Mouse (Mus musculus) heart, embryonic 12.5 days (tissue): ENCODE data around the gene Tsfm. TPM values are rescaled to one million over a fixed set of nuclear protein-coding genes. Genes with fewer than 3 reads are reported as not detected.
"Not testable (repeated sequence)": the region's sequence is repeated elsewhere in the genome, so short reads cannot be mapped to it uniquely, and the experiment has no call there.

ENCODE experiments used
- ATAC-seq: fragments of 200-750 bp; cut with Nextera tagmentation; 2 replicates; pipeline ENCODE4 v1.8.0; 2017; ENCODE audit warnings: moderate TSS enrichment, moderate library complexity; ENCODE audit not compliant: insufficient number of reproducible peaks, low FRiP score
- H3K27ac ChIP-seq: fragments of 300-500 bp; sonication (generic); 2 replicates; pipeline ENCODE4 v1.5.1; 2016; ENCODE audit warnings: mild to moderate bottlenecking, moderate library complexity; ENCODE audit not compliant: poor library complexity, severe bottlenecking
- H3K27me3 ChIP-seq: fragments of 300-500 bp; sonication (generic); replicated peaks from 2 replicates; pipeline ENCODE4 v1.6.1; 2016; ENCODE audit warnings: mild to moderate bottlenecking, moderate library complexity
- H3K36me3 ChIP-seq: fragments of 300-500 bp; sonication (generic); 2 replicates; pipeline ENCODE4 v1.6.1; 2016; ENCODE audit warnings: mild to moderate bottlenecking, moderate library complexity
- H3K4me1 ChIP-seq: fragments of 300-500 bp; sonication (generic); replicated peaks from 2 replicates; pipeline ENCODE4 v1.6.1; 2016; ENCODE audit warnings: mild to moderate bottlenecking
- H3K4me2 ChIP-seq: fragments of 300-500 bp; sonication (generic); 2 replicates; pipeline ENCODE4 v1.6.1; 2016; ENCODE audit warnings: mild to moderate bottlenecking, moderate library complexity
- H3K4me3 ChIP-seq: fragments of 300-500 bp; sonication (generic); 2 replicates; pipeline ENCODE4 v1.5.1; 2016; ENCODE audit warnings: mild to moderate bottlenecking
- H3K9ac ChIP-seq: fragments of 300-500 bp; sonication (generic); 2 replicates; pipeline ENCODE4 v1.6.1; 2016; ENCODE audit warnings: mild to moderate bottlenecking, moderate library complexity
- H3K9me3 ChIP-seq: fragments of 300-500 bp; sonication (generic); replicated peaks from 2 replicates; pipeline ENCODE4 v1.6.1; 2016; ENCODE audit warnings: mild to moderate bottlenecking, moderate library complexity
- WGBS: fragments of 180-500 bp; shearing (Covaris S2); methylation state at CpG from one replicate; pipeline ENCODE4 v1.1.7; 2016; 5-methylcytosine and 5-hydroxymethylcytosine counted together
- polyA plus RNA-seq: library from polyadenylated mRNA; unstranded; fragments of >200 nt; fragmentation: Nextera tagmentation; extraction: Ambion mirVana; gene quantifications from 2 replicates; pipeline ENCODE4 v1.2.1, GENCODE M21; 2016

Tsfm gene
- polyA plus RNA-seq = 99.2 and 99.4 TPM in 2 replicates

DNA sequence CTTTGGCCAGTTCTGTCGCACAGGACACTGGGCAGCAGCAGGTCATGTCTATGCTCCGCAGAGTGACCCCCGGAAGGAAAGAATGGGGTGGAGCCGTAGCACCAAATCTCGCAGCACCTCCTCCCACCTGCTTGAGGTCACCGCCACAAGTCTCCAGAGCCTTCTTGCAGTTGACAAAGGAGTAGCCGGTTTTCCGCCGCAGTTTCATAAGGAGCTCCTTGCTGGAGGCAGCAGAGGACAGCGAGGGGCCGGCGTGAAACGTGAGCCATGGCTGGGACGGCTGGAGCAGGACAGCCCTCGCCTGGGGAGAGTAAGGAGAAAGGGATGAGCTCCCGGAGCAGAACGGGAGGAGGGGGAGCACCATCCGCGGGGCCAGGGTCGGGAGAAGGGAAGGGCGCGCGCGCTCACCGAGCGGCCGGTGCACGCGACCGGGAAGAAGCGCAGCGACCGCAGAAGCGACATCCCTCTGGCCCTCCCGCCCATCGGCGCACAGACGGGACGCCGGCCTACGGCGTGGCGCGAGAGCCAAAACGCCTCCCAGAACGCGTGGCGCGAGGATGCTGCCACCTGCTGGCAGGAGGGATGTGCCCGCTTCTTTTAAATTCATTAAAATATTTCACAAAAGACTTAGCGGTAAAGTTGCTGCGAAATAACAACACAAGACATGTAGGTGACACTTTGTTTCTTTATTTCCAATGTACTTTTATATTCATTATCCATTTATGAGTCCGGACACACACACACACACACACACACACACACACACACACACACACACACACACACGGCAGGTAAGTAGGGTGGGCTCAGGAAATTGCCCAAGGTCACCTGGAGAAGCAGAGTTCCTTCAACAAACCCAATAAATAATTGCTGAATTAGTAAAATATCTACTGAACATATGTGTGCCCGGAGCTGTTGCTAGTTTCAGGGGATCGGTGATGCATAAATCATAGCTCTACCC is at the start of gene Tsfm:
TSS of gene Tsfm (minus strand) at position 505 of the 961 bp plus-strand sequence.
- Histone ChIP-seq H3K4me2 (peak within 1 kb of the TSS; percentile 83), H3K4me1 (peaks cover 10% of the 10 kb centered on the region; the same call in 1 of the 2 replicates), H3K9me3 (no peaks in the 10 kb centered on the region), H3K27me3 (no peaks in the 10 kb centered on the region), H3K27ac (peak within 1 kb of the TSS; percentile 68), H3K9ac (peak within 1 kb of the TSS; percentile 87), H3K4me3 (peak within 1 kb of the TSS; percentile 85), H3K36me3 (peaks cover 33% of the 10 kb centered on the region)
- WGBS = 5% methylated on average over 56 of the region's 56 CpGs
- peak; percentile 87 for ATAC-seq

DNA sequence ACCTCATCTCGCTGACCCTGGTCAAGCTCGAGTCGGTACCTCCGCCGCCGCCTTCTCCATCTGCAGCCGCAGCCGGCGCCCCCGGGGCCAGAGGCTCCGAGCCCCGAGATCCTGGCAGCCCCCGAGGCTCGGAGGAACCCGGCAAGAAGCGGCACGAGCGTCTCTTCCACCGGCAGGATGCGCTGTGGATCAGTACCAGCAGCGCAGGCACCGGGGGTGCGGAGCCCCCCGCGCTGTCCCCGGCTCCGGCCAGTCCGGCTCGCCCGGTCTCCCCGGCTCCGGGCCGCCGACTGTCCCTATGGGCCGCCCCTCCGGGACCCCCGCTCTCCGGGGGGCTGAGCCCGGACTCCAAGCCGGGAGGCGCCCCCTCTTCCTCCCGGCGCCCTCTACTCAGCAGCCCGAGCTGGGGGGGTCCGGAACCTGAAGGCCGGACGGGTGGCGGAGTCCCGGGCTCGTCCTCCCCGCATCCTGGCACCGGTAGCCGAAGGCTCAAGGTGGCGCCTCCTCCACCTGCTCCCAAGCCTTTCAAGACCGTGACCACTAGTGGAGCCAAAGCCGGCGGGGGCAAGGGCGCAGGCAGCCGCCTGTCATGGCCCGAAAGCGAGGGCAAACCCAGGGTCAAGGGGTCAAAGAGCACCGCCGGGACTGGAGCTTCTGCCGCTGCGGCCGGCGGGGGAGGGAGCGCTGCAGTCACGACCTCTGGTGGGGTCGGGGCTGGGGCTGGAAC is 49.2 kb upstream of the Tsfm start:
- H3K27ac ChIP-seq = no peak overlapping the region
- H3K4me3 ChIP-seq = peak overlapping the region; percentile 49
- WGBS = 2% methylated on average over 68 of the region's 70 CpGs
- peak overlapping the region; percentile 82 for H3K4me2 ChIP-seq
- no peaks in the 10 kb centered on the region for H3K36me3 ChIP-seq
- no peak for ATAC-seq
- H3K9ac ChIP-seq = peak overlapping the region; percentile 52; the same call in 1 of the 2 replicates
- H3K9me3 ChIP-seq = no peaks in the 10 kb centered on the region
- peaks cover 31% of the 10 kb centered on the region for H3K4me1 ChIP-seq
- peaks cover 99% of the 10 kb centered on the region for H3K27me3 ChIP-seq

DNA sequence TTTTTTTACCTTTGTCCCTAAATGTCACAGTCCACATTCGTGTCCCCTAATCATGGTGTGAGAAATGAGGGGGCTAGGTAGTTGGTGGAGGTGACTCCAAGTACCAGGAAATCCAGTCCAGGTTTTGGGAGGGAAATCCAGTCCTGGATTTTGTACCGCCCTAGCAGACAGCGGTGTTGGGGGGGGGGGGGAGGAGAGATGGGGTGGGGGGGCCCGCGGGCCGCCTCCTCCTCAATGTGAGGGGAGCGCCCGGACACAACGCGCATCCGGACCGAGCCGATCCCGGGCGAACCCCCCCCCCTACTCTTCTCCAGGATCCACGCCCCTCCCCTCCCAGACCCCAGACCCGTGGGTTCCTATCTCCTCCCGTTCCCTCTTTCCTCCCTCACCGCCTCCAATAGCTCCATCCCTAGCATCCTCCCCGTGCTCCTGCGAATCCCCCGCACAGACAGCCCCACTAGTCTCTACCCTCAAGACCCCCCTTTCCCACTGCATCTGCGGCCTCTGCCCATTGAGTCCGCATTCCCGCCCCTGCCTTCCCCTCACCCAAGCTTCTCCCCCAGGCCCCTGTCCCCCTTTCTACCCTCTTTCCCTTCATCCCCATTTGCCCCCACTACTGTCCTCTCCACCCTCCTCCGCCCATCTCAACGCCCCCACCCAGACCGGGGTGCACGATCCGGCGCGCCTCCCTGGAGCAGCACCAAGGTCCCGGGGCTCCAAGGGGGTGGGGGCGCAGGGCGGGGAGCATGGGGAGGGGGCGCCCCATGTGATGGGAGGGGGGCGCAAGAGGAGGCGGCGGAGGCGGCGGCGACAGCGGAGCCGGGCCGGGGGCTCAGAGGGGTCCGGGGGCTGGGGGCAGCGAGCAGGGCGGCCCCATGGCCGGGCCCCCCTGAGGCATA is 48.3 kb upstream of the Tsfm start:
- H3K4me3 ChIP-seq = peak overlapping the region; percentile 49
- H3K27ac ChIP-seq = no peak overlapping the region
- under 1% methylated on average over 28 of the region's 49 CpGs for WGBS
- H3K4me2 ChIP-seq = peak overlapping the region; percentile 82
- peak overlapping the region; percentile 52; the same call in 1 of the 2 replicates for H3K9ac ChIP-seq
- H3K27me3 ChIP-seq = peaks cover 92% of the 10 kb centered on the region
- no peak for ATAC-seq
- no peaks in the 10 kb centered on the region for H3K9me3 ChIP-seq
- H3K36me3 ChIP-seq = no peaks in the 10 kb centered on the region
- H3K4me1 ChIP-seq = peaks cover 31% of the 10 kb centered on the region

DNA sequence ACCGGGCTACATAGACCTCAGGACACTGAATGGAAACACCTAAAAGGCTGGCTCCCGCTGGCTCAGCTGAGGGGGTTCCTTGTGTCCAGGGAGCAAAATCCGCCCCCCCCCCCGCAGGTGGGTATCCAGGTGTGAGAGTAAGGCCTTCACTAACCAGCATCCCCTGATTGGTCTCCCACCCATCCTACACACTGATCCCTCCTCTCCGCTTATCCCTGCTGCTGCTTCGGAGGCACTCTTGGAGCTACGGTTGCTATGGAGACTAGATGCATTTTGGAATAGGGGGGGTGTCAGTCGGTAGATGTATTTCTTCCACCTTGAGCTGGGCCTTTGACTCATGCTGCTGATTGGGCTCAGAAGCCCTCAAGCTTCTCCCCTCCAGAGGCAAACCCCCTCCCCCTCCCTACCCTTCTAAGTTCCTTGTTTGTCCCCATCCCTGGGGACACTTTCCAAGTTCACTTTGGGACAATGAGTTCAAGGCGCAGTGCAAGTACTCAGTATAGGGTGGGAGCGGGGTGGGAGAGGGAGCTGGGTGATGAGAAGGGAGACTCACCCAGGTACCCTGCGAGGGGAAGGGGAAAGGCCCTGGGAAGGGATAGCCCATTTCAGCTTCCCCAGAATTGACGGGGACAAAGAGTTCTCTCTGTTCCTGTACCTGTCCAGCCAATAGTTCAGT is 47.5 kb upstream of the Tsfm start:
- Histone ChIP-seq H3K4me1 (peaks cover 31% of the 10 kb centered on the region), H3K4me3 (no peak overlapping the region; the same call in 1 of the 2 replicates), H3K9ac (no peak overlapping the region), H3K4me2 (peak overlapping the region; percentile 82), H3K9me3 (no peaks in the 10 kb centered on the region), H3K27me3 (peaks cover 84% of the 10 kb centered on the region), H3K36me3 (no peaks in the 10 kb centered on the region), H3K27ac (no peak overlapping the region)
- ATAC-seq = no peak
- WGBS = 4% methylated on average over 12 of the region's 12 CpGs

DNA sequence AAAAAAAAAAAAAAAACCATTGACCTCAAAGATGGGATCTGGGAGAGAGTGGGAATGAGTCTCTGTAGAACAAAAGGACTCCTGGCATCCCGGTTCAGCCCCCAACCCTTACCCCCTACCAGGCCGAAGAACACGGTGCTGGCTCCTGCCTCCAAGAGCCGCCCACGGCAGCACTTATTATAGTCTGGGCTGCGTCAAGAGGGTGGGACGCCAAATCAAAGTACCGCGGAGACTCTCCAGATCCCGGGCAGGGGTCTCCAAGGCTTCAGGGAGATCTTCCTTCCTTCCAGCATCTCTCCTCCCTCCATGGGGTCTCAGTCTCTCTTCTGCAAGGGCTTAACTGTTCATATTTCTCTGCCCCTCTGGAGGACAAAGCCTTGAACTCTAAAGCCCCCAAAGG is 46.9 kb upstream of the Tsfm start:
- H3K4me1 ChIP-seq = peaks cover 31% of the 10 kb centered on the region
- H3K9me3 ChIP-seq = no peaks in the 10 kb centered on the region
- no peak overlapping the region for H3K4me3 ChIP-seq
- WGBS = 8% methylated on average over 10 of the region's 10 CpGs
- H3K4me2 ChIP-seq = no peak overlapping the region
- H3K36me3 ChIP-seq = no peaks in the 10 kb centered on the region
- H3K27me3 ChIP-seq = peaks cover 78% of the 10 kb centered on the region
- H3K9ac ChIP-seq = no peak overlapping the region
- ATAC-seq = no peak
- H3K27ac ChIP-seq = no peak overlapping the region

DNA sequence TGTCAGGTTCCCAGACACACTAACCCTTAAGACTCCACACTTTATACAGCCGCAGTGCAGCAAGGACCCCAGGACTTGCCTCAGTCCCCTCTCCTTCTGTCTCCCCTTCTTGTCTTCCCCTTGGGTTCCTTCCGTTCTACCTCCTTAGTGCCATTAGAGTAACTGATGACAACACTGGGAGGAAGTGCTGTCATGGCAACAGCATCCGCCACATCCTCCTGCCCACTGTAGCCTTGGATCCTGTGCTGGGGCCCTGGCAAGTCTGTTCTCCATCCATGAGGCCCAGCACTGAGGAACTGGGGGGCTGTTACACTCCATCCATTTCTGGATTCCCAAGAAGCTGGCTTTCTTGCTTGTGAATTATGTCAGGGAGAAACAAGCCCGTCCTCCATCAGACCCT is 45.4 kb upstream of the Tsfm start:
- Histone ChIP-seq H3K4me3 (no peak overlapping the region), H3K9me3 (no peaks in the 10 kb centered on the region), H3K36me3 (no peaks in the 10 kb centered on the region), H3K4me1 (peaks cover 23% of the 10 kb centered on the region), H3K9ac (no peak overlapping the region), H3K4me2 (no peak overlapping the region), H3K27me3 (peaks cover 63% of the 10 kb centered on the region), H3K27ac (no peak overlapping the region)
- no peak for ATAC-seq
- WGBS = 43% methylated on average over 4 of the region's 4 CpGs

DNA sequence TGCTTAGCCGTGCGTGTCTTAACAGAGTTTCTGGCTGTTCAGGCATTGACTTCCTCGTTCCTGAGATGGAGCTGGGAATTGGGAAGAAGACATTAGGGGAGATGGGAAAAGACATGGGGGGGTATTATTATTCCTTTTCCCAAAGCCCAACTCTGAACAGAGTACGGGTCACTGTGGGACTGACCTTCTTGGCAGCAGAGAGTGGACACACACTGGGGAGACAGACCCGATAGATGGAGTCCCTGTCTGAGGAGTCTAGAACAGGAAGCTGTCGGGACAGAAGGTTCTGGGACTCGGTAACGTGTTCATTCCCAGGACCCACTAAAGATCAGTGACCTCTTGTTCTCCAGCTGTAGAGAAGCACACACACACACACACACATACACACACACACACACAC is 45.0 kb upstream of the Tsfm start:
- no peak overlapping the region for H3K4me3 ChIP-seq
- no peak overlapping the region for H3K9ac ChIP-seq
- H3K4me2 ChIP-seq = no peak overlapping the region
- H3K9me3 ChIP-seq = no peaks in the 10 kb centered on the region
- H3K27me3 ChIP-seq = peaks cover 59% of the 10 kb centered on the region
- H3K36me3 ChIP-seq = no peaks in the 10 kb centered on the region
- ATAC-seq = no peak
- 64% methylated on average over 8 of the region's 8 CpGs for WGBS
- H3K4me1 ChIP-seq = peaks cover 24% of the 10 kb centered on the region
- no peak overlapping the region for H3K27ac ChIP-seq

DNA sequence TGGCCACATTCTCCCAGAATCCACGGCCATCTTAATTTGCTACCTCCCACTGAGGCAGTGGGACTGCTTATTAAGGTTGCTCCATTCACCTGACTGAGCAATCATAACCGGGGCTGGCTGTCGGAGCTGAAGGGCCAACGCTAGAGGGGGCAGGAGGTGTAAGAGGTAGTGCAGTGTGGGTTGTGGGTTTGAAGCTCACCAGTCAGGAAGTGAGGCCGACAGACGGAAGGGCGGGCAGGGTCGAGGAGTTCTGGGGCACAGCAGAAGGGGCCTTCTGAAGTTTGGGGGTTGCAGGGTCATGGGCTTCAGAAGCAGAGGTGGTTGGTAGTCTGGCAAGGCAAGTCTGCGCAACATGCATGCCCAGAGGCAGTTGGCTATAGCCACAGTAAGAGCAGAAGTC is 44.4 kb upstream of the Tsfm start, which contains the start of gene Agap2:
TSS of gene Agap2 (plus strand) at position 205 of the 400 bp plus-strand sequence.
- Histone ChIP-seq H3K4me2 (no peak within 1 kb of the TSS), H3K27ac (no peak within 1 kb of the TSS), H3K9me3 (no peaks in the 10 kb centered on the region), H3K36me3 (no peaks in the 10 kb centered on the region), H3K4me3 (no peak within 1 kb of the TSS), H3K9ac (no peak within 1 kb of the TSS), H3K27me3 (peaks cover 53% of the 10 kb centered on the region), H3K4me1 (peaks cover 24% of the 10 kb centered on the region)
- ATAC-seq = no peak
- 55% methylated on average over 9 of the region's 9 CpGs for WGBS

DNA sequence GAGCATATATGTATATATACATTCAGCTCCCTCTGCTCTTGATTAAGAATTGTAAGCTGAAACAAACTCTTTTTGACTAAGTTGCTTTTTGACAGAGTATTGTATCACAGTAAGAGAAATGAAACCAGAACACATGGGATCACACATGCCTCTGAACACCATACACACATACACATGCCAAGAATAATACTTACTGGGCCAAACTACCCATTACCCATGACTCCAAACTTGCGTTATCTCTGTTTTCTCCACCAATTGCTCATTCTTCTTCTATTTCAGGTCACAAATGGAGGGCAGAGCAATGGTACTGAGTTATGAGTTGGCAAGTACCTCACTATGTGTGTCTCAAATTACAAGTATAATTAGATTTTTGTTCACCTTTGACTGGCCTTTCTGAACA is 43.3 kb upstream of the Tsfm start:
- H3K4me2 ChIP-seq = no peak overlapping the region
- no peak overlapping the region for H3K4me3 ChIP-seq
- peaks cover 42% of the 10 kb centered on the region for H3K27me3 ChIP-seq
- H3K9ac ChIP-seq = no peak overlapping the region
- no peak overlapping the region for H3K27ac ChIP-seq
- peaks cover 18% of the 10 kb centered on the region for H3K4me1 ChIP-seq
- no peak for ATAC-seq
- H3K9me3 ChIP-seq = no peaks in the 10 kb centered on the region
- 93% methylated on average over 1 of the region's 1 CpGs for WGBS
- H3K36me3 ChIP-seq = no peaks in the 10 kb centered on the region

DNA sequence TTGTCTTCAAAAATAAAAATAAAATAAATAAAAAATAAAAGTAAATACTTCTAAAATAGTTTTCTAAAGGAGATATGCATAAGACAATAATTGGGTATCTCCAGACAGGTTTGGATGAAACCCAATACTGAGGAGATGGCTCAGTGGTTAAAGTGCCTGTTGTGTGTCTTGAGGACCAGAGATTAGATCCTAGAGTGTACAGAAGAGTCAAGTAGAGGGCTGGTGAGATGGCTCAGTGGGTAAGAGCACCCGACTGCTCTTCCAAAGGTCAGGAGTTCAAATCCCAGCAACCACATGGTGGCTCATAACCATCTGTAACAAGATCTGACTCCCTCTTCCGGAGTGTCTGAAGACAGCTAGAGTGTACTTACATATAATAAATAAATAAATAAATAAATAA is 42.3 kb upstream of the Tsfm start:
- H3K4me2 ChIP-seq, H3K9ac ChIP-seq, H3K9me3 ChIP-seq, ATAC-seq, H3K36me3 ChIP-seq, H3K4me3 ChIP-seq, H3K27ac ChIP-seq: not testable (repeated sequence)
- peaks cover 32% of the 10 kb centered on the region for H3K27me3 ChIP-seq
- WGBS = 81% methylated on average over 2 of the region's 2 CpGs
- H3K4me1 ChIP-seq = peaks cover 19% of the 10 kb centered on the region
